Mouse (Mus musculus) hindbrain, embryonic 10.5 days (tissue): ENCODE results near the gene Kcnip2. TPM values are rescaled to one million over a fixed set of nuclear protein-coding genes. Genes with fewer than 3 reads are reported as not detected.
A peak's percentile ranks its signal among the peaks of the same experiment; 100 is the strongest.

Experiments used
- DNase-seq: peaks from one replicate; pipeline ENCODE4 v3.0.0-alpha.2; 2017; ENCODE audit warnings: low spot score
- H3K27ac ChIP-seq: fragments of 300-500 bp; sonication (generic); 2 replicates; pipeline ENCODE4 v1.5.1; 2016; ENCODE audit warnings: mild to moderate bottlenecking, moderate library complexity
- H3K27me3 ChIP-seq: fragments of 300-500 bp; sonication (generic); 2 replicates; pipeline ENCODE4 v1.6.1; 2016; ENCODE audit warnings: mild to moderate bottlenecking; ENCODE audit not compliant: poor library complexity, insufficient read depth, severe bottlenecking
- H3K36me3 ChIP-seq: fragments of 300-500 bp; sonication (generic); 2 replicates; pipeline ENCODE4 v1.6.1; 2016; ENCODE audit warnings: mild to moderate bottlenecking, moderate library complexity
- H3K4me1 ChIP-seq: fragments of 300-500 bp; sonication (generic); replicated peaks from 2 replicates; pipeline ENCODE4 v1.6.1; 2016; ENCODE audit warnings: mild to moderate bottlenecking
- H3K4me3 ChIP-seq: fragments of 300-500 bp; sonication (generic); 2 replicates; pipeline ENCODE4 v1.5.1; 2016; ENCODE audit warnings: mild to moderate bottlenecking, moderate library complexity
- H3K9me3 ChIP-seq: fragments of 300-500 bp; sonication (generic); 2 replicates; pipeline ENCODE4 v1.6.1; 2016; ENCODE audit warnings: mild to moderate bottlenecking, moderate library complexity
- WGBS: fragments of 180-500 bp; shearing (Covaris S2); methylation state at CpG from one replicate; pipeline ENCODE4 v1.1.7; 2016; 5-methylcytosine and 5-hydroxymethylcytosine counted together
- polyA plus RNA-seq: library from polyadenylated mRNA; unstranded; fragments of >200 nt; fragmentation: Nextera tagmentation; extraction: Ambion mirVana; gene quantifications from 2 replicates; pipeline ENCODE4 v1.2.1, GENCODE M21; 2016

The Kcnip2 gene
- polyA plus RNA-seq, 1 experiment from 2014 or later: 0.71 TPM

- Histone ChIP-seq H3K36me3 (no peaks in the 10 kb centered on the region), H3K4me3 (no peak overlapping the region), H3K27ac (peak overlapping the region; percentile 16; the same call in 1 of the 2 replicates), H3K9me3 (no peaks in the 10 kb centered on the region), H3K4me1 (peaks cover 20% of the 10 kb centered on the region), H3K27me3 (peaks cover 4% of the 10 kb centered on the region)
- 27% methylated on average over 12 of the region's 12 CpGs for WGBS
- DNase-seq: peak; percentile 47
Measured at GRCm38 (mm10) chr19:45804593-45805368, 11.1 kb downstream of the Kcnip2 start.

DNA sequence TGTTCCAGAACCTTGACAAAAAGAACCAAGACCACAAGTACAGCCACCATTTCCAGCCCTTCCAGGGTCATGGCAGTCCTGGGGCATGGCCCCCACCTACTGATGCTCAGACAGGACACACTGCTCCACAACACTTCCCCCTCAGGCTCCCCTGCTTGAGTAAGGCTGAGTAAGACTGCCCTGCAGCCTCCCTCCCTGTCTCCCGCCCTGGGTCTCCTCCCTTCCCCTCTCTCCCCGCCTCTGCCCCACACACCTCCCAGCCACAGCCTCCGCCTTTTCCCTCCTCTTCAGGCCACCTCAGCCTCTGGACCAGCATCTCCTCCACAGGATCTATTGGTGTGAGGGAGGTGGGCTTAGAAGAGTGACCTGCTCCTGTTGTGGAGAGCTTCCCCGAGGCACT lies 12.5 kb downstream of the Kcnip2 start:
- Histone ChIP-seq H3K36me3 (no peaks in the 10 kb centered on the region), H3K4me3 (no peak overlapping the region), H3K27me3 (peaks cover 4% of the 10 kb centered on the region), H3K27ac (no peak overlapping the region), H3K9me3 (no peaks in the 10 kb centered on the region), H3K4me1 (peaks cover 20% of the 10 kb centered on the region)
- no peak for DNase-seq
- WGBS: 33% methylated on average over 4 of the region's 4 CpGs

DNA sequence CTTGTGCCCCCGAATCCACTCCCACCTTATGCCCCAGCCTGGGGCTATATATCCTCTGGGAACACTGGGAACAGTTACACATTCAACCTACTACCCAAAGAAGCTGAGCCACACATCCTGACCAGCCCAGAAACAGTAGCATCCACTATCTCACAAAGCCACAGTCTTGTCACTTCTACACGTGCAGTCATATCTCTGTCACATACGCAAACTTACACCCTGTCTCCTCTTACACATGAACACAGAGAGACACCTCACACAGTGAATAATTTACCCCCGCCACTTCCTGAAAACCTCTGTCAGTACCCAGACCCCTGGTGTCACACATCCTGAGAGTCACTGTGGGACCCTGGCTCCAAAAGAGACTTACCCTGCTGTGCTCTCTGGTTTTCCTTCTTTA lies 13.2 kb downstream of the Kcnip2 start:
- Histone ChIP-seq H3K9me3 (no peaks in the 10 kb centered on the region), H3K27ac (no peak overlapping the region), H3K36me3 (no peaks in the 10 kb centered on the region), H3K27me3 (peaks cover 4% of the 10 kb centered on the region), H3K4me1 (peaks cover 20% of the 10 kb centered on the region), H3K4me3 (no peak overlapping the region)
- 72% methylated on average over 4 of the region's 4 CpGs for WGBS
- DNase-seq: no peak

DNA sequence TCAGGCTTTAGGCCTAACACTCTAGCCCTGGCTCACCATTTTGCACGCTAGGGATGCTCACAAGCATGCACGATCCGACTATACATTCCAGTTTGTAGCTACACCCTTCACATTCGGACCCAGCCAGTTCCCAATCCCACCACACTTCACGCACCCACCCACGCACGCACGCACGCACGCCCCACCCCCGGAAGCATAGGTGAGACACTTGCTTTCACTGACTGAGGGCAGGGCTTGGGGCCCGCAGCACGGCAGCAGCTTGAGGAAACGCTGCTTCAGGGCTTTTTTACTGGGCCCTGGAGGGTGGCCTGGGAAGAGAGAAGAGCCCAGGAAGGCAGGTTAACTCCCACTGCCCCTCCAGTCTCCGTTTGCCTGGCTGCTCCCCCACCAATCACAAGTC lies 19.0 kb downstream of the Kcnip2 start:
- no peak for DNase-seq
- H3K27ac ChIP-seq: no peak overlapping the region
- WGBS: 77% methylated on average over 15 of the region's 15 CpGs
- peaks cover 12% of the 10 kb centered on the region for H3K4me1 ChIP-seq
- no peaks in the 10 kb centered on the region for H3K36me3 ChIP-seq
- no peaks in the 10 kb centered on the region; the same call in 1 of the 2 replicates for H3K27me3 ChIP-seq
- H3K4me3 ChIP-seq: no peak overlapping the region
- H3K9me3 ChIP-seq: no peaks in the 10 kb centered on the region

- 0 out of 2 replicates have a peak overlapping the region, but pooled peaks have one; percentile 16 for H3K27ac ChIP-seq
Measured at GRCm38 (mm10) chr19:45796061-45796556, 19.8 kb downstream of the Kcnip2 start.

GRCm38 (mm10) chr19:45795406-45795944 lies 20.4 kb downstream of the Kcnip2 start:
- no peak for DNase-seq
- 29% methylated on average over 15 of the region's 15 CpGs for WGBS
- no peaks in the 10 kb centered on the region for H3K9me3 ChIP-seq
- H3K36me3 ChIP-seq: no peaks in the 10 kb centered on the region
- no peaks in the 10 kb centered on the region for H3K27me3 ChIP-seq
- peaks cover 12% of the 10 kb centered on the region for H3K4me1 ChIP-seq
- H3K4me3 ChIP-seq: peak overlapping the region; percentile 47
- H3K27ac ChIP-seq: no peak overlapping the region

More at GRCm38 (mm10) chr19:45796061-45796556, 19.8 kb downstream of the Kcnip2 start:
- no peaks in the 10 kb centered on the region for H3K27me3 ChIP-seq
- H3K36me3 ChIP-seq: no peaks in the 10 kb centered on the region
- H3K9me3 ChIP-seq: no peaks in the 10 kb centered on the region
- WGBS: 11% methylated on average over 15 of the region's 15 CpGs
- peak overlapping the region; percentile 47 for H3K4me3 ChIP-seq
- peak; percentile 40 for DNase-seq
- peaks cover 12% of the 10 kb centered on the region for H3K4me1 ChIP-seq

GRCm38 (mm10) chr19:45794718-45795117 lies 21.1 kb downstream of the Kcnip2 start:
- no peaks in the 10 kb centered on the region for H3K36me3 ChIP-seq
- DNase-seq: no peak
- 77% methylated on average over 6 of the region's 6 CpGs for WGBS
- H3K27ac ChIP-seq: no peak overlapping the region
- H3K4me3 ChIP-seq: no peak overlapping the region
- H3K9me3 ChIP-seq: no peaks in the 10 kb centered on the region
- no peaks in the 10 kb centered on the region for H3K27me3 ChIP-seq
- peaks cover 12% of the 10 kb centered on the region for H3K4me1 ChIP-seq

- H3K4me1 ChIP-seq: peaks cover 12% of the 10 kb centered on the region
- WGBS: 90% methylated on average over 6 of the region's 6 CpGs
- no peak for DNase-seq
- no peaks in the 10 kb centered on the region for H3K9me3 ChIP-seq
- H3K4me3 ChIP-seq: no peak overlapping the region
- no peaks in the 10 kb centered on the region for H3K36me3 ChIP-seq
- no peaks in the 10 kb centered on the region for H3K27me3 ChIP-seq
- H3K27ac ChIP-seq: no peak overlapping the region
Measured at GRCm38 (mm10) chr19:45792404-45792803, 23.5 kb downstream of the Kcnip2 start.

DNA sequence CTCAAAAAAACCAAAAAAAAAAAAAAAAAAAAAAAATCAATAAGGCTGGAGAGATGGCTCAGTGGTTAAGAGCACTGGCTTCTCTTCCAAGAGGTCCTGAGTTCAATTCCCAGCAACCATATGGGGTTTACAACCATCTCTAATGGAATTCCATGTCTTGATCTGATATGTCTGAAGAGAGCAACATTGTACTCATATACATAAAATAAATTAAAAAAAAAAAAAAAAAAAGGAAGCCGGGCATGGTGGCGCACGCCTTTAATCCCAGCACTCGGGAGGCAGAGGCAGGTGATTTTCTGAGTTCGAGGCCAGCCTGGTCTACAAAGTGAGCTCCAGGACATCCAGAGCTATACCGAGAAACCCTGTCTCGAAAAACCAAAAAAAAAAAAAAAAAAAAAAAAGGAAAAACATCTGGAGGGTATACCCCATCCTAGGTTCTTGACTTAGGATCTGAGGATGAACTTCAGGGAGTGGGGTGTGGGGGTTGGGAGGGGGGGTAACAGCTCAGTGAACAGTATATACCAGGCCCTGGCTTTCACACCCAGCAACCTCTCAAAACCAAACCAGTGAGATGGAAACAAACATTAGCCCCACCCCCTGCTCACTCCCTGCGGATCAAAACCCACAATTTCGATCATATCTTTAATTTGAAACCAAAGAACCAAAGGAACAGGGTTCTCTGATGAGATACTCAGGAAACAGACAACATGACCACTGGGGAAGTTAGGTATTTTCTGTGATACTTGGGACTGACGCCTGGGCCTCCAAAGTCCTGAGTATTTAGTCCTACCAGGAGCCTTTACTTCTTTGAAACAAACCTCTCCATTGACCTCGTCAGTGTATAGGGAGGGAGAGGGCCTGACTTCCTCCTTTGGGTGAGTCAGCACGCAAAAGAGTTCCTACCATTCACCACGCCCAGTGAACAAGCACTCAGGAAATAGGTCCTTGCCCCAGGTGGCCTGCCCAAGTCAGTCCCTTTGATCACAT lies 25.7 kb downstream of the Kcnip2 start:
- Histone ChIP-seq H3K9me3 (no peaks in the 10 kb centered on the region), H3K27ac (no peak overlapping the region), H3K4me1 (no peaks in the 10 kb centered on the region), H3K36me3 (no peaks in the 10 kb centered on the region), H3K27me3 (no peaks in the 10 kb centered on the region), H3K4me3 (no peak overlapping the region)
- no peak for DNase-seq
- WGBS: 80% methylated on average over 13 of the region's 13 CpGs

GRCm38 (mm10) chr19:45789365-45789764 lies 26.5 kb downstream of the Kcnip2 start:
- WGBS: 77% methylated on average over 7 of the region's 7 CpGs
- Histone ChIP-seq H3K9me3 (no peaks in the 10 kb centered on the region), H3K27ac (no peak overlapping the region), H3K27me3 (no peaks in the 10 kb centered on the region), H3K4me1 (no peaks in the 10 kb centered on the region), H3K36me3 (no peaks in the 10 kb centered on the region), H3K4me3 (no peak overlapping the region)
- no peak for DNase-seq

DNA sequence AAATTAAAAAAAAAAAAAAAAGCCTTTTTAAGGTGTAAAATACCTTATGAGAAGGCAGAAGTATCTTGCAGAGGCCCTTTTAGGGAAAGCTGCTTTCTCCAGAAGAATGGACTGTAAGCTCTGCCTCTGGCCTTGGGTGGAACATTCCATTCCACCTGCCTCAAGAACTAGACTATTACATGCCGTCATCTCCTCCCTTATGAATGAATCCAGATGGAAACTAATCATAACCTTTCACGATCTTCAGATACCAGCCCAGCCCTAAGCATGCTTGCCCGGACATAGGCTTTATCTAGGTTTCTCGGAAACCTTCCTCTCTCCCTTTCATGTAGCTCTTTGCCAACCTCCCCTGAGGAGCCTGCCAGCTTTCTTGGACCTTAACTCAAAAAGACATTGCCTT lies 27.5 kb downstream of the Kcnip2 start:
- Histone ChIP-seq H3K4me1 (peaks cover 6% of the 10 kb centered on the region; the same call in 1 of the 2 replicates), H3K4me3 (no peak overlapping the region), H3K27me3 (no peaks in the 10 kb centered on the region), H3K9me3 (no peaks in the 10 kb centered on the region), H3K27ac (no peak overlapping the region), H3K36me3 (no peaks in the 10 kb centered on the region)
- 90% methylated on average over 4 of the region's 4 CpGs for WGBS
- DNase-seq: no peak

DNA sequence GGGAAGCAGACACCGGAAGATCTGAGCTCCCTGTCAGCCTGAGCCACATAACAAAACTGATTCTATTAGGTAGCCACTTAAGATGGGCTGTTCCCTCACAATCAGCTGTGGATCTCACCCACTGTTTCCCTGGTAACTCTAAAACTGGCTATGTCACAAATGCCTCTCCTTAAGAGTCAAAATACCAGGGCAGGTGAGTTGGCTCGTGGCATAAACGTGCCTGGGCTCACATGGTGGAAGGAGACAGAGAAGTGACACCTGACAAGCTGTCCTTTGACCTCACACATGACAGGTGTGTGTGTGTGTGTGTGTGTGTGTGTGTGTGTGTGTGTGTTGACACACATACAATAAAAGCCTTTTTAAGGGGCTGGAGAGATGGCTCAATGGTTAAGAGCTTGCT lies 28.4 kb downstream of the Kcnip2 start:
- no peaks in the 10 kb centered on the region for H3K36me3 ChIP-seq
- 72% methylated on average over 3 of the region's 3 CpGs for WGBS
- no peaks in the 10 kb centered on the region for H3K27me3 ChIP-seq
- DNase-seq: no peak
- H3K4me3 ChIP-seq: no peak overlapping the region
- no peaks in the 10 kb centered on the region for H3K9me3 ChIP-seq
- H3K27ac ChIP-seq: no peak overlapping the region
- peaks cover 6% of the 10 kb centered on the region; the same call in 1 of the 2 replicates for H3K4me1 ChIP-seq
